Mouse (Mus musculus) neural tube, embryonic 14.5 days (tissue): ENCODE results near the gene Nfix. TPM values are rescaled to one million over a fixed set of nuclear protein-coding genes. Genes with fewer than 3 reads are reported as not detected.

ENCODE experiments used
- ATAC-seq: fragments of 200-750 bp; cut with Nextera tagmentation; 2 replicates; pipeline ENCODE4 v1.8.0; 2017; ENCODE audit warnings: low read depth, mild to moderate bottlenecking, moderate TSS enrichment, moderate library complexity
- H3K27ac ChIP-seq: fragments of 300-500 bp; sonication (generic); 2 replicates; pipeline ENCODE4 v1.5.1; 2014; ENCODE audit warnings: low read depth, mild to moderate bottlenecking, control low read depth, low read length, moderate library complexity, mixed read lengths
- H3K27me3 ChIP-seq: fragments of 300-500 bp; sonication (generic); 2 replicates; pipeline ENCODE4 v1.6.1; 2014; ENCODE audit warnings: low read length; ENCODE audit not compliant: control insufficient read depth, insufficient read depth
- H3K36me3 ChIP-seq: fragments of 300-500 bp; sonication (generic); 2 replicates; pipeline ENCODE4 v1.6.1; 2014; ENCODE audit warnings: low read length, mixed read lengths; ENCODE audit not compliant: control insufficient read depth, insufficient read depth
- H3K4me1 ChIP-seq: fragments of 300-500 bp; sonication (generic); 2 replicates; pipeline ENCODE4 v1.6.1; 2014; ENCODE audit warnings: low read length; ENCODE audit not compliant: control insufficient read depth, insufficient read depth
- H3K4me2 ChIP-seq: fragments of 300-500 bp; sonication (generic); 2 replicates; pipeline ENCODE4 v1.6.1; 2014; ENCODE audit warnings: mild to moderate bottlenecking, low read depth, low read length, control low read depth
- H3K4me3 ChIP-seq: fragments of 300-500 bp; sonication (generic); 2 replicates; pipeline ENCODE4 v1.5.1; 2014; ENCODE audit warnings: low read depth, low read length, control low read depth, mixed read lengths
- H3K9ac ChIP-seq: fragments of 300-500 bp; sonication (generic); replicated peaks from 2 replicates; pipeline ENCODE4 v1.6.1; 2014; ENCODE audit warnings: low read depth, mild to moderate bottlenecking, control low read depth, low read length, mixed read lengths
- H3K9me3 ChIP-seq: fragments of 300-500 bp; sonication (generic); 2 replicates; pipeline ENCODE4 v1.6.1; 2016; ENCODE audit warnings: low read length; ENCODE audit not compliant: control insufficient read depth
- WGBS: fragments of 180-500 bp; shearing (Covaris S2); extraction: QIAGEN DNeasy Blood & Tissue Kit; methylation state at CpG from one replicate; pipeline ENCODE4 v1.1.7; 2014; 5-methylcytosine and 5-hydroxymethylcytosine counted together
- polyA plus RNA-seq: library from polyadenylated mRNA; unstranded; fragments of >200 nt; fragmentation: Nextera tagmentation; extraction: Ambion mirVana; gene quantifications from 2 replicates; pipeline ENCODE4 v1.2.1, GENCODE M21; 2014

The Nfix gene
- polyA plus RNA-seq, 1 experiment from 2014 or later: 91.5 TPM

GRCm38 (mm10) chr8:84768343-84769095, 31.6 kb downstream of the Nfix start:
- no peak overlapping the region for H3K9ac ChIP-seq
- WGBS: 87% methylated on average over 14 of the region's 14 CpGs
- H3K4me2 ChIP-seq: peak overlapping the region; percentile 47; the same call in 1 of the 2 replicates
- H3K27ac ChIP-seq: no peak overlapping the region
- no peak for ATAC-seq
- H3K36me3 ChIP-seq: no peaks in the 10 kb centered on the region
- no peaks in the 10 kb centered on the region for H3K9me3 ChIP-seq
- peaks cover 23% of the 10 kb centered on the region for H3K4me1 ChIP-seq
- no peak overlapping the region for H3K4me3 ChIP-seq
- peaks cover 20% of the 10 kb centered on the region for H3K27me3 ChIP-seq

GRCm38 (mm10) chr8:84767221-84767620, 32.9 kb downstream of the Nfix start:
- peaks cover 23% of the 10 kb centered on the region for H3K4me1 ChIP-seq
- no peak overlapping the region for H3K27ac ChIP-seq
- 82% methylated on average over 10 of the region's 10 CpGs for WGBS
- H3K9me3 ChIP-seq: no peaks in the 10 kb centered on the region
- peaks cover 20% of the 10 kb centered on the region for H3K27me3 ChIP-seq
- no peak overlapping the region for H3K9ac ChIP-seq
- no peak for ATAC-seq
- no peaks in the 10 kb centered on the region; the same call in 1 of the 2 replicates for H3K36me3 ChIP-seq
- H3K4me2 ChIP-seq: no peak overlapping the region
- H3K4me3 ChIP-seq: no peak overlapping the region

GRCm38 (mm10) chr8:84766422-84766821, 33.7 kb downstream of the Nfix start:
- Histone ChIP-seq H3K4me2 (peak overlapping the region; percentile 24; the same call in 1 of the 2 replicates), H3K9me3 (no peaks in the 10 kb centered on the region), H3K4me1 (peaks cover 20% of the 10 kb centered on the region), H3K27ac (peak overlapping the region; percentile 8; the same call in 1 of the 2 replicates), H3K27me3 (peaks cover 19% of the 10 kb centered on the region), H3K4me3 (no peak overlapping the region), H3K9ac (0 out of 2 replicates have a peak overlapping the region, but pooled peaks have one; percentile 26), H3K36me3 (no peaks in the 10 kb centered on the region; the same call in 1 of the 2 replicates)
- WGBS: 35% methylated on average over 9 of the region's 9 CpGs
- ATAC-seq: no peak; the same call in 1 of the 2 replicates

GRCm38 (mm10) chr8:84765629-84766028, 34.5 kb downstream of the Nfix start:
- H3K9ac ChIP-seq: 0 out of 2 replicates have a peak overlapping the region, but pooled peaks have one; percentile 26
- H3K4me3 ChIP-seq: no peak overlapping the region
- H3K4me2 ChIP-seq: peak overlapping the region; percentile 24; the same call in 1 of the 2 replicates
- H3K4me1 ChIP-seq: peaks cover 20% of the 10 kb centered on the region
- WGBS: 8% methylated on average over 10 of the region's 10 CpGs
- no peaks in the 10 kb centered on the region for H3K9me3 ChIP-seq
- H3K36me3 ChIP-seq: no peaks in the 10 kb centered on the region; the same call in 1 of the 2 replicates
- ATAC-seq: no peak
- peak overlapping the region; percentile 8; the same call in 1 of the 2 replicates for H3K27ac ChIP-seq
- H3K27me3 ChIP-seq: peaks cover 16% of the 10 kb centered on the region

GRCm38 (mm10) chr8:84764870-84765495, 35.2 kb downstream of the Nfix start:
- WGBS: 62% methylated on average over 17 of the region's 17 CpGs
- Histone ChIP-seq H3K9me3 (no peaks in the 10 kb centered on the region), H3K4me2 (peak overlapping the region; percentile 34), H3K4me3 (no peak overlapping the region), H3K27me3 (peaks cover 14% of the 10 kb centered on the region), H3K9ac (no peak overlapping the region), H3K36me3 (no peaks in the 10 kb centered on the region; the same call in 1 of the 2 replicates), H3K27ac (no peak overlapping the region), H3K4me1 (peaks cover 20% of the 10 kb centered on the region)
- no peak for ATAC-seq

GRCm38 (mm10) chr8:84764100-84764499, 36.0 kb downstream of the Nfix start:
- Histone ChIP-seq H3K9ac (no peak overlapping the region), H3K4me1 (peaks cover 20% of the 10 kb centered on the region), H3K27me3 (peaks cover 11% of the 10 kb centered on the region), H3K36me3 (no peaks in the 10 kb centered on the region; the same call in 1 of the 2 replicates), H3K9me3 (no peaks in the 10 kb centered on the region), H3K4me2 (0 out of 2 replicates have a peak overlapping the region, but pooled peaks have one; percentile 4), H3K4me3 (no peak overlapping the region), H3K27ac (no peak overlapping the region)
- ATAC-seq: no peak
- 75% methylated on average over 4 of the region's 4 CpGs for WGBS

GRCm38 (mm10) chr8:84760901-84761300, 39.2 kb downstream of the Nfix start:
- H3K9me3 ChIP-seq: no peaks in the 10 kb centered on the region
- H3K27ac ChIP-seq: no peak overlapping the region
- H3K4me3 ChIP-seq: no peak overlapping the region
- H3K9ac ChIP-seq: no peak overlapping the region
- H3K4me1 ChIP-seq: peaks cover 12% of the 10 kb centered on the region
- H3K27me3 ChIP-seq: no peaks in the 10 kb centered on the region; the same call in 1 of the 2 replicates
- no peaks in the 10 kb centered on the region; the same call in 1 of the 2 replicates for H3K36me3 ChIP-seq
- H3K4me2 ChIP-seq: no peak overlapping the region
- ATAC-seq: no peak
- 44% methylated on average over 2 of the region's 2 CpGs for WGBS

- H3K4me2 ChIP-seq: no peak overlapping the region
- 43% methylated on average over 7 of the region's 7 CpGs for WGBS
- H3K27ac ChIP-seq: no peak overlapping the region
- peaks cover 3% of the 10 kb centered on the region; the same call in 1 of the 2 replicates for H3K27me3 ChIP-seq
- H3K4me3 ChIP-seq: no peak overlapping the region
- no peak for ATAC-seq
- no peaks in the 10 kb centered on the region for H3K9me3 ChIP-seq
- no peak overlapping the region for H3K9ac ChIP-seq
- no peaks in the 10 kb centered on the region; the same call in 1 of the 2 replicates for H3K36me3 ChIP-seq
- H3K4me1 ChIP-seq: peaks cover 7% of the 10 kb centered on the region
These were observed 39.7 kb downstream of the Nfix start for GRCm38 (mm10) chr8:84760405-84760805.
